Mouse (Mus musculus): ENCODE results near the gene Mto1. TPM values are rescaled to one million over a fixed set of nuclear protein-coding genes. Genes with fewer than 3 reads are reported as not detected.

The Mto1 gene
- polyA plus RNA-seq, 1 experiment: 5.6 TPM

DNA sequence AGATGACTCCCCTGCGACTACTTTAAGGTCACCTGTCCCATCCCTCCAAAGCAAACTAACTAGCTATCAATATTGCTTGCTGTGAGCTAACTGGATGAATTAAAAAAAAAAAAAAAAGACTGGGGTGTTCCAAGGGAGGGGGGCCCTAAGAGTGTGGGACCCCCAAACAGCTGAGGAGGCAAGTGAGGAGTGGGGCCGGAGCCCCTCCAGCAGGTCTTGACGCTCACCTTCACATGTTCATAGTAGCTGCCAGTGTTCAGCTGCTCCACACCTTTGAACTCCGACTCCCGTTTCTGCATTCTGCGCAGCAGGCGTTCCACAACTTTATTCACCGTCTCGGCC is 5.8 kb upstream of the Mto1 start:
- H3K36me3 ChIP-seq (replicated peaks; ENCODE audit: low read length): peaks cover 4% of the 10 kb centered on the region
- peaks cover 47% of the 10 kb centered on the region for H3K4me1 ChIP-seq
- H3K27me3 ChIP-seq (replicated peaks): peaks cover 12% of the 10 kb centered on the region
- no peak for TF ChIP-seq FLI1 (IDR thresholded peaks at IDR 0.05; ENCODE audit: low read length)
- no peak for TF ChIP-seq GATA1 (IDR thresholded peaks at IDR 0.05; ENCODE audit: borderline replicate concordance, low read length)
- H3K4me3 ChIP-seq (replicated peaks): peak overlapping the region; percentile 96
- no peaks in the 10 kb centered on the region for H3K9me3 ChIP-seq

DNA sequence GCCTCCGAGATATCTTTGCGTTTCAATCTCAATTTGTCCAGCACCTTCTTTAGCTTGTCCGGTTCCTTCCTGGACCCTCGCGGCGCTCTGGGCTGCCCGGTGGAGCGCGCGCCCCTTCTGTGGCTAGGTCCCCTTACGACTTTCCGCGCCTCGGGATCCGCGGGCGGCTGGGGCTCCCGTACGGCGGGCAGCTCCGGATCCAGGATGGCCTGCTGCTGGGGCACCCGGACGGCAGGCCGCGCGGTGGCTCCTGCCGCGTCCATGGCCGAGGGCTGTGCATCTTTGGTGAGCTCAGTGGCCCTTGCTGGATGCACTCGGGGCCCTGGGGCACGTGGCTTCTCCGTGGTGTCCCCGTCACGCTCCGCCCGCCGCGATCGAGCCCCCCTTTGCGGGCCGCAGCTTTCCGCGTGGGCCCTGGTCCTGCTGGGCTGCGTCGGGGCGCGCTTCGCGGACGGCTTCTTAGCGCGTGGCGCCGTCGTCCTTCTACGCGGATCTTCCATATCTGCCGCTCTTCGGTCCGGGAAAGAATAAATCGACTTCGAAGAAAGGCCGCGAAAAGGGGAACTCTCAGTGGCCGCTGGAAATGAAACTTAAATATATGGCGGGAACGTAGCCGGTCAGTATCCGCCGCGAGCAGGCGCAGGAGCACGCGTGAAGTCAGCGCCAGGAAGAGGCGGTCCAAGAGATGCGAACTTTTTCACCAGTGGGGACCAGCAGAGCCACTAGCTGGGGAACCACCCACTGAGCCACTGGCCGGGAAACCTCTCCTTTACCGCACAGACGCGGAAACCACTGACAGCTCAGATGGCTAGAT is 5.2 kb upstream of the Mto1 start, which contains the start of gene Cgas:
Gene Cgas, minus strand, starts transcription at position 659 of the 814 bp plus-strand sequence.
- Histone ChIP-seq H3K4me3 (replicated peaks) (peak within 1 kb of the TSS; percentile 96), H3K27me3 (replicated peaks) (peaks cover 12% of the 10 kb centered on the region)
- no peak for TF ChIP-seq GATA1 (IDR thresholded peaks at IDR 0.05; ENCODE audit: borderline replicate concordance, low read length)
- no peak for TF ChIP-seq FLI1 (IDR thresholded peaks at IDR 0.05; ENCODE audit: low read length)

DNA sequence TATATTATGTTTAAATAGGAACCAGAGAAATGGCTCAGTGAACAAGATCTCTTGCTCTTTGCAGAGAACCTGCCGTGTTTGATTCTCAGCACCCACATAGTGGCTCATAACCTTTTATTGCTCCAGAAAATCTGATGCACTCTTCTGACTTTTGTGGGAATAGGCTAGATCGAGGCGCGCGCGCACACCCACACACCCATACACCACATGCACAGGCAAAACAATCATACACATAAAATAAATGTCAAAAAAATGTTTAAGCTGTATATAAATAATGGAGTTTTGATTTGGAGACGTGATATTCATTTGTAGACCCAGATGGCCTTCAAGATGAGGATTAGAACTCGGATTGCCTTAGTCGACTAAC is 419 bp upstream of the Mto1 start:
- peaks cover 14% of the 10 kb centered on the region for H3K36me3 ChIP-seq (replicated peaks; ENCODE audit: low read length)
- TF ChIP-seq FLI1 (IDR thresholded peaks at IDR 0.05; ENCODE audit: low read length): no peak
- TF ChIP-seq GATA1 (IDR thresholded peaks at IDR 0.05; ENCODE audit: borderline replicate concordance, low read length): no peak
- peaks cover 54% of the 10 kb centered on the region for H3K4me1 ChIP-seq
- H3K27me3 ChIP-seq (replicated peaks): peaks cover 12% of the 10 kb centered on the region
- H3K4me3 ChIP-seq (replicated peaks): peak overlapping the region; percentile 99
- H3K9me3 ChIP-seq: no peaks in the 10 kb centered on the region

More for the DNA sequence above, 5.2 kb upstream of the Mto1 start, which contains the start of gene Cgas:
- no peaks in the 10 kb centered on the region for H3K9me3 ChIP-seq
- H3K4me1 ChIP-seq: peaks cover 53% of the 10 kb centered on the region
- peaks cover 4% of the 10 kb centered on the region for H3K36me3 ChIP-seq (replicated peaks; ENCODE audit: low read length)

DNA sequence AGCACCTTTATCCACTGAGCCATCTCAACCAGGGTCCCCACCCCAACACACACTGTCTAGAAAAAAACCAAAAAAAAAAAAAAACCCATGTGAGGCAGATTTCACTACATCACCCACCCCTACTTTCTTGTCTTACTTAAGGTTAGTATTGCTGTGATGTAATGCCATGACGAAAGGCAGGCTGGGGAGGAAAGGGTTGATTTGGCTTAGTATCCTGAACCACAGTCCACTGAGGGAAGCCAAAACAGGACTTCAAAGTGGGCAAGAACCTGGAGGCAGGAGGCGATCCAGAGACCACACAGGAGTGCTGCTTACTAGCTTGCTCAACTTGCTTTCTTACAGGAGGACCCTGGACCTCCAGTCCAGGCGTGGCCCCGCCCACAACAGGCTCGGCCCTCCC is 2.4 kb downstream of the Mto1 start:
- Histone ChIP-seq H3K36me3 (replicated peaks; ENCODE audit: low read length) (peaks cover 40% of the 10 kb centered on the region), H3K9me3 (no peaks in the 10 kb centered on the region), H3K4me1 (peaks cover 55% of the 10 kb centered on the region), H3K27me3 (replicated peaks) (peaks cover 4% of the 10 kb centered on the region), H3K4me3 (replicated peaks) (no peak overlapping the region)
- TF ChIP-seq GATA1 (IDR thresholded peaks at IDR 0.05; ENCODE audit: borderline replicate concordance, low read length): no peak

DNA sequence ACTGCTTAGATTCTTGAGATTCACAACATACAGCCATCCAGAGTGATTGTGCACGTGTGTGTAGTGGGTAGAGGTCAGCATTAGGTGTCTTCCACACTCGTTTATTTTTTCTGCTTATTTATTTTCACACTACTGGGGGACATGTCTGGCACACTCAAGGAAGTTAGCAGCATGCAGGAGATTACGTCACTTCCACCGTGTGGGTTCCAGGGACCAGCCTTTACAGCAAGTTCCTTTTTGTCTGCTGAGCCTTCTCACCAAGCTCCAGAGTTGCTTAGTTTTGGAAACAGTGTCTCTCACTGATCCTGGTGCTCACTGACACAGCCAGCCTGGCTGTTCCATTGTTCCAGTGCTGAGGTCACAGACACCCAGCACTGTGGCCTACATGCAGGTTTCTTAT is 3.4 kb downstream of the Mto1 start:
- peak overlapping the region; percentile 83 for H3K4me3 ChIP-seq (replicated peaks)
- H3K9me3 ChIP-seq: no peaks in the 10 kb centered on the region
- TF ChIP-seq GATA1 (IDR thresholded peaks at IDR 0.05; ENCODE audit: borderline replicate concordance, low read length): no peak
- no peak for TF ChIP-seq FLI1 (IDR thresholded peaks at IDR 0.05; ENCODE audit: low read length)
- H3K36me3 ChIP-seq (replicated peaks; ENCODE audit: low read length): peaks cover 50% of the 10 kb centered on the region
- H3K27me3 ChIP-seq (replicated peaks): no peaks in the 10 kb centered on the region
- H3K4me1 ChIP-seq: peaks cover 55% of the 10 kb centered on the region

DNA sequence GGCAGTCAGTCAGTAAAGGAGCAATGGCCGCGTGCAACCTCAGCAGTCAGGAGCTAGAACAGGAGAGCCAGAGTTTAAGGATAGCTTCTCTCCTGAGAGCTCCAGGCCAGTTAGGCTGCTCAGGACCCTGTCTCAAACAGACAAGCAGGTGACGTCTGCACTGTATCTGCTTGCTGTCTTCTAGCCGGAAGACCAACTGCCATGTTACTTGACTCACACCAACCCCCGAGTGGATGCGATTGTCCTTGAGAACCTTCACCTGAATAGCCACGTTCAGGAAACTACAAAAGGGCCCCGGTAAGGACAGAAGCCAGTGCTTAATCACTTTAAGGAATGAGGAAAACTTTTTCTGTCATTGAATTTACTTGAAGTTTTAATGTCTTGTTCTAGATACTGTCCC is 9.0 kb downstream of the Mto1 start:
- H3K9me3 ChIP-seq: no peaks in the 10 kb centered on the region
- no peak overlapping the region for H3K4me3 ChIP-seq (replicated peaks)
- H3K36me3 ChIP-seq (replicated peaks; ENCODE audit: low read length): peaks cover 89% of the 10 kb centered on the region
- no peaks in the 10 kb centered on the region for H3K27me3 ChIP-seq (replicated peaks)
- TF ChIP-seq GATA1 (IDR thresholded peaks at IDR 0.05; ENCODE audit: borderline replicate concordance, low read length) (no peak), FLI1 (IDR thresholded peaks at IDR 0.05; ENCODE audit: low read length) (no peak)
- H3K4me1 ChIP-seq: peaks cover 34% of the 10 kb centered on the region

DNA sequence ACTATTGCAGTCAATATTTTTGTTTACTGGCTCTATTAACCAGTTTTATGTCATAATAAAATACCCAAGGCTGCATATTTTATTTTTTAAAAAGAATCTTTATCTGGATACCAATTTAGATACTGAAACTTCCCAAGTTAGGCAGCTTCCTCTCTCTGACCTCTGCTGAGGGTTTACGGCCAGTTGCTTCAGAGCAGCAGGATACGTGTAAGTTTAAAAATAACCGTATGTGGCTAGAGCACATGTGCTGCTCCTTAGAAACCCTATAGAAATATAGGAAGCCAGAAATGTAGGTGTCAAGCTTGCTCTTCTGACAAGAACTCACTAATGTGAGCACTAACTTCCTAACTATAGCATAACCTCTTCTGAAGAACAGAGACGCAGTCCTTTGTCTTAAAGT is 15.3 kb downstream of the Mto1 start:
- peaks cover 87% of the 10 kb centered on the region for H3K36me3 ChIP-seq (replicated peaks; ENCODE audit: low read length)
- no peaks in the 10 kb centered on the region for H3K27me3 ChIP-seq (replicated peaks)
- H3K4me3 ChIP-seq (replicated peaks): no peak overlapping the region

DNA sequence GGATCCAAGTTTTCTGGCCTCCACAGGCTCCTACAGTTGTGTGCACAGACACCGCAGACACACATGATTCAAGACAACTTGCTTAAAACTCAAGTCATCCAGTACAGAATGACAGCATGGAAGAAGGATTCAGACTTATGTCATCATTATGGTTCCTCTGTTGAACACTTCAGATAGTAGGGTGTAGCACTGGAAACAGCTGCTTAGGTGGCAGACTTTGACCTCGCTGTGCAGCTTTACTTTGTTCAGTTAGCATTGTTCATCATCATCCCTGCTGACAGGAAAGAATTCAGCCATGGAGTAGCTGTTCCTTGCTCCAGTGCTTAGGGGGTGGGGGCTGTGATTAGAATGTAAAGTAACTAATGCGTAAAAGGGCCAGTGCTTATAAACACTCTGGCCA is 17.7 kb downstream of the Mto1 start:
- no peaks in the 10 kb centered on the region for H3K27me3 ChIP-seq (replicated peaks)
- peaks cover 33% of the 10 kb centered on the region for H3K4me1 ChIP-seq
- TF ChIP-seq GATA1 (IDR thresholded peaks at IDR 0.05; ENCODE audit: borderline replicate concordance, low read length): no peak
- no peak for TF ChIP-seq FLI1 (IDR thresholded peaks at IDR 0.05; ENCODE audit: low read length)
- H3K9me3 ChIP-seq: no peaks in the 10 kb centered on the region
- no peak overlapping the region for H3K4me3 ChIP-seq (replicated peaks)
- H3K36me3 ChIP-seq (replicated peaks; ENCODE audit: low read length): peaks cover 87% of the 10 kb centered on the region

More for the DNA sequence above, 15.3 kb downstream of the Mto1 start:
- TF ChIP-seq FLI1 (IDR thresholded peaks at IDR 0.05; ENCODE audit: low read length): no peak
- no peak for TF ChIP-seq GATA1 (IDR thresholded peaks at IDR 0.05; ENCODE audit: borderline replicate concordance, low read length)
- Histone ChIP-seq H3K9me3 (no peaks in the 10 kb centered on the region), H3K4me1 (peaks cover 41% of the 10 kb centered on the region)

DNA sequence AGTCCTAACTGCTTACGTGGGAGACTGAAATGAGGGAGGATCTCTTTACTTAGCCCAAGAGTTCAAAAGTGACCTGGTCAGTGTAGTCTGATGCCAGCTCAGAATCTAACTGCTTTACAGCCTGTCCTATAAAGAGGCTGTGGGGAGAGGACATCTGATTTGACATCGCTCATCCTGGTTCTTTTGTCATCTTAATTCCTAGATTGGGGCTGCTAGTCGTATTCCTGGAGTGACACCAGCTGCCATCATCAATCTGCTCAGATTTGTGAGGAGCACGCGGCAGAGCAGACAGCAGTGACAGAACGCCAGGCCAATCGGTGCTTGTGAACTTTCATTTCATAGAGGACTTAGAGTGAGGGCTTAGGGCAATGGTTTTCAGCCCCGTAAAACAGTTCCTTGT is 25.6 kb downstream of the Mto1 start:
- Histone ChIP-seq H3K36me3 (replicated peaks; ENCODE audit: low read length) (peaks cover 84% of the 10 kb centered on the region), H3K9me3 (no peaks in the 10 kb centered on the region), H3K4me1 (peaks cover 8% of the 10 kb centered on the region; the same call in 1 of the 2 replicates), H3K27me3 (replicated peaks) (no peaks in the 10 kb centered on the region), H3K4me3 (replicated peaks) (no peak overlapping the region)
- TF ChIP-seq GATA1 (IDR thresholded peaks at IDR 0.05; ENCODE audit: borderline replicate concordance, low read length) (no peak), FLI1 (IDR thresholded peaks at IDR 0.05; ENCODE audit: low read length) (no peak)

DNA sequence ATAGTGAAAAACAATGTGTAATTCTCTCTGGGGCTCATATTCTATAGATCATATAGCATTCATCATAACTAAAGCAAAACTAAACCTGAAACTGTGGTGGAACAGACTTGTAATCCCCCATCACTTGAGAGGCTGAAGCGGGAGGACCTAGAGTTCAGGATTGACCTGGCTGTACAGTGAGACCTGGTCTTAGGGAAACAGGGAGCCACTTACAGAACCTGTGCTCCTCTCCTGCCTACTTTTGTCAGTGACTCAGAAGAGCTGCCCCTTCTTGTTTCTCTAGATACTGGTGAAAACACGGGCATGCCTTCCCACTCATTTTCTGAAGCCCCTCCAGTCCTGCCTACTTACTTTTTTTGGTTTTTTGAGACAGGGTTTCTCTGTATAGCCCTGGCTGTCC is 26.3 kb downstream of the Mto1 start:
- peaks cover 84% of the 10 kb centered on the region for H3K36me3 ChIP-seq (replicated peaks; ENCODE audit: low read length)
- H3K4me3 ChIP-seq (replicated peaks): no peak overlapping the region
- H3K27me3 ChIP-seq (replicated peaks): no peaks in the 10 kb centered on the region
- TF ChIP-seq FLI1 (IDR thresholded peaks at IDR 0.05; ENCODE audit: low read length): no peak
- TF ChIP-seq GATA1 (IDR thresholded peaks at IDR 0.05; ENCODE audit: borderline replicate concordance, low read length): no peak
- no peaks in the 10 kb centered on the region for H3K9me3 ChIP-seq
- peaks cover 14% of the 10 kb centered on the region; the same call in 1 of the 2 replicates for H3K4me1 ChIP-seq
